Comparison of ENCODE assay signal across 19 mouse cellular contexts in genomic region chr13:37308006-37308405, GRCm38 (mm10).
"Had no signal": no experiment of that assay in that cellular context is flagged by ENCODE, and none has a peak within 500 bp of the region (broad histone marks: within the 10 kb centered on the region; RNA-seq: fewer than 3 reads in every experiment).

No protein-coding gene starts in this region.

- H3K4me3 ChIP-seq: limb, embryonic 12.5 days; limb, embryonic 15.5 days; liver, embryonic 15.5 days; neural tube, embryonic 12.5 days; neural tube, embryonic 15.5 days had no signal

- H3K4me2 ChIP-seq: limb, embryonic 12.5 days; limb, embryonic 15.5 days; liver, embryonic 11.5 days; liver, embryonic 15.5 days; midbrain, embryonic 11.5 days; neural tube, embryonic 12.5 days; neural tube, embryonic 15.5 days had no signal

- H3K36me3 ChIP-seq: limb, embryonic 12.5 days; limb, embryonic 15.5 days; liver, embryonic 15.5 days; neural tube, embryonic 12.5 days; neural tube, embryonic 15.5 days had no signal

- H3K27ac ChIP-seq: kidney, postnatal 0 days; limb, embryonic 12.5 days; limb, embryonic 15.5 days; liver, embryonic 15.5 days; neural tube, embryonic 12.5 days; neural tube, embryonic 15.5 days; stomach, postnatal 0 days had no signal

- H3K27me3 ChIP-seq: limb, embryonic 15.5 days; neural tube, embryonic 12.5 days; neural tube, embryonic 15.5 days had no signal

- DNase-seq: kidney, adult 18-20 months; kidney, postnatal 36 days; left cerebral cortex, postnatal 4 days; lung, adult 18-20 months; lung, postnatal 14 days; lung, postnatal 4 days; midbrain, embryonic 14.5 days; right cerebral cortex, adult 18-20 months; right cerebral cortex, postnatal 14 days; right cerebral cortex, postnatal 4 days had no signal

- H3K9me3 ChIP-seq: limb, embryonic 12.5 days; limb, embryonic 15.5 days; liver, embryonic 15.5 days; neural tube, embryonic 12.5 days; neural tube, embryonic 15.5 days had no signal

- H3K9ac ChIP-seq: limb, embryonic 12.5 days; limb, embryonic 15.5 days; liver, embryonic 15.5 days; neural tube, embryonic 12.5 days; neural tube, embryonic 15.5 days had no signal
